Mouse (Mus musculus): ENCODE measurements around the gene Cpa1.

GRCm38 (mm10) chr6:30649651-30650296, 10.8 kb downstream of the Cpa1 start:
- TF ChIP-seq CTCF (IDR thresholded peaks at IDR 0.05; ENCODE audit: extremely low read depth, insufficient read depth, insufficient read length, insufficient replicate concordance) (no peak), POLR2A (IDR thresholded peaks at IDR 0.05; ENCODE audit: low read depth, low read length) (no peak)
